Mouse (Mus musculus): ENCODE data around the gene Narf.

DNA sequence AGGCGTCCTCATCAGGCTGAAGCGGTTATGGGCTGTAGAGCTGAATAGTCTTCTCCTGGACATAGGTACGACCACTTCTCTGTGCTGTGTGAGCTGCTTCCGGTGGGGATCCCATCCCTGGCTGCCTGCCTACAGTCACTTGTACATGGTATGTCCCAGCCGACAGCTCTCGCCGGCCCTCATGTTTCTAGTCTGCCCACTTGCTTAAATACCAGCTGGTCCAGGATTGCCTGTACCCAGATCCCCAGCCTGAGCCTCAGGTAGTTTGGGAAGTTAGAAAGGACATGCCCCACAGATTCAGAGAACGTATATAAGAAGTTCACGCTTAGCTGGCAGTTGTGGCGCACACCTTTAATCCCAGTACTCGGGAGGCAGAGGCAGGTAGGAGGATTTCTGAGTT, 17.3 kb upstream of the Narf start:
- TF ChIP-seq CTCF (IDR thresholded peaks at IDR 0.05; ENCODE audit: low read depth), result no peak
- TF ChIP-seq EP300 (IDR thresholded peaks at IDR 0.05; ENCODE audit: low read depth), result no peak
